Mouse (Mus musculus) stomach, embryonic 16.5 days (tissue): ENCODE data around the gene Pde4c. TPM values are rescaled to one million over a fixed set of nuclear protein-coding genes. Genes with fewer than 3 reads are reported as not detected.

Experiments
- microRNA-seq: library from miRNA; unstranded; fragments of <30 nt; microRNA quantifications from one replicate; pipeline ENCODE4, GENCODE M21; 2016
- polyA plus RNA-seq: library from polyadenylated mRNA; unstranded; fragments of >200 nt; fragmentation: Nextera tagmentation; extraction: Ambion mirVana; gene quantifications from 2 replicates; pipeline ENCODE4 v1.2.1, GENCODE M21; 2015

The Pde4c gene
- polyA plus RNA-seq, 1 experiment from 2014 or later: 0.23 TPM

Small RNA genes within 50 kb of the gene (microRNA-seq; reads per million reads assigned to microRNA genes)
- gene Mir7240: 0.83 reads per million

Other genes with a start within 250 kb of the Pde4c start
- gene Klhl26, start 246.8 kb upstream of the Pde4c start, polyA plus RNA-seq: 24.2 and 24.9 TPM in 2 replicates
- 2.8 and 4.3 TPM in 2 replicates for gene Tmem59l, start 236.4 kb upstream of the Pde4c start, polyA plus RNA-seq
- gene Crlf1, start 230.6 kb upstream of the Pde4c start, polyA plus RNA-seq: 3.4 and 4.9 TPM in 2 replicates
- 118 and 125 TPM in 2 replicates for gene Rex1bd, start 217.0 kb upstream of the Pde4c start, polyA plus RNA-seq
- gene Uba52, start 212.9 kb upstream of the Pde4c start, polyA plus RNA-seq: 719 and 930 TPM in 2 replicates
- 291 and 298 TPM in 2 replicates for gene Fkbp8, start 196.0 kb upstream of the Pde4c start, polyA plus RNA-seq
- 53.6 and 53.9 TPM in 2 replicates for gene Kxd1, start 195.8 kb upstream of the Pde4c start, polyA plus RNA-seq
- 18.6 and 20.5 TPM in 2 replicates for gene Ell, start 184.3 kb upstream of the Pde4c start, polyA plus RNA-seq
- gene Isyna1, start 129.3 kb upstream of the Pde4c start, polyA plus RNA-seq: 104 and 111 TPM in 2 replicates
- 65.2 and 68.3 TPM in 2 replicates for gene Ssbp4, start 114.8 kb upstream of the Pde4c start, polyA plus RNA-seq
- 2.9 and 3.0 TPM in 2 replicates for gene Lrrc25, start 107.6 kb upstream of the Pde4c start, polyA plus RNA-seq
- gene Gdf15, start 91.3 kb upstream of the Pde4c start, polyA plus RNA-seq: 0.57 and 0.60 TPM in 2 replicates
- gene Pgpep1, start 63.3 kb upstream of the Pde4c start, polyA plus RNA-seq: 47.4 and 57.5 TPM in 2 replicates
- gene Lsm4, start 50.5 kb upstream of the Pde4c start, polyA plus RNA-seq: 154 and 173 TPM in 2 replicates
- 22.5 and 30.0 TPM in 2 replicates for gene Jund, start 24.8 kb upstream of the Pde4c start, polyA plus RNA-seq
- not detected in 2 replicates for gene Iqcn, start 20.3 kb upstream of the Pde4c start, polyA plus RNA-seq
- gene Gm3336, start 5.2 kb upstream of the Pde4c start, polyA plus RNA-seq: 2.0 and 4.2 TPM in 2 replicates
- gene Rab3a, start 31.0 kb downstream of the Pde4c start, polyA plus RNA-seq: 23.4 and 23.8 TPM in 2 replicates
- gene Mpv17l2, start 37.2 kb downstream of the Pde4c start, polyA plus RNA-seq: 47.6 and 54.3 TPM in 2 replicates
- gene Pik3r2, start 53.0 kb downstream of the Pde4c start, polyA plus RNA-seq: 57.6 and 60.8 TPM in 2 replicates
- 10.0 and 10.5 TPM in 2 replicates for gene Mast3, start 81.3 kb downstream of the Pde4c start, polyA plus RNA-seq
- 0.23 TPM in 1 of 2 replicates, not detected in the other for gene Il12rb1, start 84.7 kb downstream of the Pde4c start, polyA plus RNA-seq
- gene Arrdc2, start 116.0 kb downstream of the Pde4c start, polyA plus RNA-seq: 6.0 and 7.1 TPM in 2 replicates
- 1.4 TPM in 2 replicates for gene Kcnn1, start 139.5 kb downstream of the Pde4c start, polyA plus RNA-seq
- gene Ccdc124, start 150.2 kb downstream of the Pde4c start, polyA plus RNA-seq: 85.6 and 89.6 TPM in 2 replicates
- 8.2 and 13.8 TPM in 2 replicates for gene Slc5a5, start 169.0 kb downstream of the Pde4c start, polyA plus RNA-seq
- gene Rpl18a, start 173.7 kb downstream of the Pde4c start, polyA plus RNA-seq: 3,565 and 3,656 TPM in 2 replicates
- gene Map1s, start 182.2 kb downstream of the Pde4c start, polyA plus RNA-seq: 39.8 and 41.4 TPM in 2 replicates